Mouse (Mus musculus) liver, adult 2 months (tissue): ENCODE measurements around the gene Mef2c.

ENCODE experiments used
- CTCF ChIP-seq: fragments of 200-500 bp; IDR thresholded peaks from 2 replicates; pipeline ENCODE4 v1.5.1; 2011; ENCODE audit warnings: low read depth, low read length, control low read depth
- POLR2A ChIP-seq: fragments of 200-500 bp; IDR thresholded peaks from 2 replicates; pipeline ENCODE4 v1.6.1; 2011; ENCODE audit warnings: low read length, control low read depth; ENCODE audit not compliant: insufficient read depth; ENCODE audit errors: extremely low read depth

DNA sequence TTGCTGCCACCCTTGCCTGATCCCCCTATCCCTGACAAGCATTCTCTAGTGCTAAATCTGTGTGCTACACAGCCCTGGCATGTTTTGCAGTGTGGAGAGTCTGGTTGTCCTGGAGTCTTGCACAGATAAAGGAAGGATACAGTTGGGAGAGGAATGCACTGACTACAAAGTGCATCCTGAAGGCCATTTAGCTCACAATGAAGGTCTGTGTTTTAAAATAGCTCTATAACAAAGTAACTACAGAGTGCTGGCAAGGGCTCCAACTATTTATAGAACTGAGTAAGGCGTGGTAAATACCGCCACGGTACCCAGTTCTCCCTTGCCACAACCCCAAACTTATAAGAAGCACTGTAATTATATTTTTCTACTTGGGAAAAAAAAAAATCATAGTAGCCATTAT is 61.9 kb downstream of the Mef2c start:
- TF ChIP-seq CTCF (no peak), POLR2A (no peak)
